Mouse (Mus musculus) heart, adult 2 months (tissue): ENCODE data around the gene Tgfbi. TPM values are rescaled to one million over a fixed set of nuclear protein-coding genes. Genes with fewer than 3 reads are reported as not detected.

Experiments used
- DNase-seq, 2 experiments: peaks; one replicate each; pipeline ENCODE4 v3.0.0; 2021
- H3K27ac ChIP-seq: fragments of 200-600 bp; 2 replicates; pipeline ENCODE4 v1.8.1; 2022
- H3K27me3 ChIP-seq: fragments of 200-500 bp; 2 replicates; pipeline ENCODE4 v1.6.1; 2012; ENCODE audit warnings: mild to moderate bottlenecking, low read length, inconsistent platforms, mixed read lengths; ENCODE audit not compliant: control insufficient read depth, insufficient read depth
- H3K36me3 ChIP-seq: fragments of 200-500 bp; 2 replicates; pipeline ENCODE4 v1.6.1; 2012; ENCODE audit warnings: low read length, inconsistent platforms; ENCODE audit not compliant: control insufficient read depth, insufficient read depth
- H3K4me1 ChIP-seq: fragments of 200-500 bp; 2 replicates; pipeline ENCODE4 v1.6.1; 2011; ENCODE audit warnings: low read length; ENCODE audit not compliant: control insufficient read depth, insufficient read depth
- H3K4me3 ChIP-seq: fragments of 200-600 bp; 2 replicates; pipeline ENCODE4 v1.8.1; 2022
- H3K79me2 ChIP-seq: fragments of 200-500 bp; replicated peaks from 2 replicates; pipeline ENCODE4 v1.6.1; 2012; ENCODE audit warnings: mild to moderate bottlenecking, inconsistent platforms, low read length, moderate library complexity, mixed read lengths; ENCODE audit not compliant: control insufficient read depth, insufficient read depth
- H3K9ac ChIP-seq: fragments of 200-500 bp; 2 replicates; pipeline ENCODE4 v1.6.1; 2012; ENCODE audit warnings: low read depth, mild to moderate bottlenecking, control low read depth, inconsistent platforms, low read length, mixed read lengths
- CTCF ChIP-seq: fragments of 200-600 bp; IDR thresholded peaks from 2 replicates; pipeline ENCODE4 v1.8.1; 2022; ENCODE audit warnings: antibody characterized with exemption, mild to moderate bottlenecking, moderate library complexity
- EP300 ChIP-seq: fragments of 200-500 bp; IDR thresholded peaks from 2 replicates; pipeline ENCODE4 v1.6.1; 2011; ENCODE audit warnings: low read depth, low read length, control low read depth; ENCODE audit not compliant: insufficient read depth
- POLR2A ChIP-seq: fragments of 200-500 bp; IDR thresholded peaks from 2 replicates; pipeline ENCODE4 v1.6.1; 2011; ENCODE audit warnings: mild to moderate bottlenecking, low read depth, low read length, control low read depth; ENCODE audit not compliant: insufficient read depth
- WGBS: fragments of 180-500 bp; shearing (Covaris S2); methylation state at CpG from one replicate; pipeline ENCODE4 v1.1.7; 2018; 5-methylcytosine and 5-hydroxymethylcytosine counted together
- intact Hi-C: fragments of 180-260 bp; cut with DNase I; formaldehyde crosslinking; loops from one replicate; pipeline ENCODE4 v1.15.1; 2025
- polyA plus RNA-seq: library from polyadenylated mRNA; depleted of rRNA; stranded (reverse); fragments of >200 nt; gene quantifications from 2 replicates; pipeline ENCODE4 v1.2.3, GENCODE M21; 2012
- total RNA-seq, 2 experiments: library from RNA; stranded (reverse); gene quantifications; 2 replicates each; pipeline ENCODE4 v1.2.3; 2021

Gene Tgfbi
- total and polyA plus RNA-seq, 3 experiments, result 19.7 to 22.1 (median 20.9) TPM

DNA sequence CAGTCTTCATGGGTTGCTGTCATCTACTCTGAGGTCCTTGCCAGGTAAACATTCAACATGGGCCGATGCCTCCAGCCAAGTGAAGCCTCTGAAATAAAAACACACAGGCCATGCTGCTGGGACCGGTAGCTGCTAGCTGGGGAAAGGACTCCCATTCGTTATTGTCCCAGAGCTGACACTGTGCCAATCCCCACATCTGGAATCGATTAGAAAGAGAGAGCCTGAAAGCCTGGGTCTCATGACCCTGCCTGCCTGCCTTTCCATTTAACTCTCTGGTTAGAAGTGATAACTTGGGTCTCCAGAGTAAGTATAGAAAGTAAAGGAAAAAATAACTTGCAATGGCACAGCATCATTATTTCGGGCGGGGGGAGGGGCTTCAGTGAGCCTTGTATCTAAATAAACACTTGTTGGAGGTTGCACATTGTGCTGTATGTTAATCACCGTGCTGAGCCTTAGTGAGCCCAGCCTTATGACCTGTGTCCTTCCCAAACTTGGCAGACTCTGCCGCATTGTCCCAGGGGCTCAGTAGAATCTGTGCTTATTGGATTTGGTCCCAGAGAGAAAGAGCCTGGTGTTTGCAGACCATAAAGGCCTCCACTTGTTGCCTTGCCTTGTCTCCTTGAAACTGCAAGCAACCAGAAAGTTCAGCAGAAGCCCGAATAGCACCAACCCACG lies 9.0 kb upstream of the Tgfbi start:
- H3K27ac ChIP-seq, result peak overlapping the region; percentile 7; the same call in 1 of the 2 replicates
- H3K79me2 ChIP-seq, result no peaks in the 10 kb centered on the region
- intact Hi-C loops, result loop anchor here (2.0 kb wide), 1 partner anchor 34 kb away; no protein-coding TSS in a partner anchor
- peaks cover 25% of the 10 kb centered on the region for H3K4me1 ChIP-seq
- TF ChIP-seq CTCF (no peak), EP300 (no peak), POLR2A (no peak)
- H3K4me3 ChIP-seq, result no peak overlapping the region
- H3K36me3 ChIP-seq, result no peaks in the 10 kb centered on the region
- H3K27me3 ChIP-seq, result no peaks in the 10 kb centered on the region
- WGBS, result 14% methylated on average over 10 of the region's 10 CpGs
- DNase-seq, result peak; percentile 71 to 81
- H3K9ac ChIP-seq, result no peak overlapping the region

- Histone ChIP-seq H3K9ac (no peak overlapping the region), H3K36me3 (no peaks in the 10 kb centered on the region), H3K4me3 (no peak overlapping the region), H3K27me3 (no peaks in the 10 kb centered on the region), H3K79me2 (no peaks in the 10 kb centered on the region), H3K4me1 (peaks cover 25% of the 10 kb centered on the region), H3K27ac (no peak overlapping the region; the same call in 1 of the 2 replicates)
- DNase-seq, result peak in 1 of 2 experiments; percentile 73
- TF ChIP-seq CTCF, result no peak
- TF ChIP-seq POLR2A, result no peak
- TF ChIP-seq EP300, result no peak
- WGBS, result 61% methylated on average over 11 of the region's 11 CpGs
- intact Hi-C loops, result loop anchor here (2.0 kb wide), 1 partner anchor 34 kb away; no protein-coding TSS in a partner anchor
Observed at GRCm38 (mm10) chr13:56601199-56601598, 8.1 kb upstream of the Tgfbi start.

GRCm38 (mm10) chr13:56605503-56605902 lies 3.8 kb upstream of the Tgfbi start:
- WGBS, result 90% methylated on average over 9 of the region's 9 CpGs
- TF ChIP-seq CTCF (no peak), POLR2A (no peak)
- Histone ChIP-seq H3K36me3 (no peaks in the 10 kb centered on the region), H3K9ac (no peak overlapping the region), H3K4me1 (peaks cover 15% of the 10 kb centered on the region), H3K27me3 (peaks cover 3% of the 10 kb centered on the region; the same call in 1 of the 2 replicates), H3K4me3 (no peak overlapping the region), H3K27ac (no peak overlapping the region), H3K79me2 (no peaks in the 10 kb centered on the region)
- intact Hi-C loops, result no loop called here
- DNase-seq, result no peak

DNA sequence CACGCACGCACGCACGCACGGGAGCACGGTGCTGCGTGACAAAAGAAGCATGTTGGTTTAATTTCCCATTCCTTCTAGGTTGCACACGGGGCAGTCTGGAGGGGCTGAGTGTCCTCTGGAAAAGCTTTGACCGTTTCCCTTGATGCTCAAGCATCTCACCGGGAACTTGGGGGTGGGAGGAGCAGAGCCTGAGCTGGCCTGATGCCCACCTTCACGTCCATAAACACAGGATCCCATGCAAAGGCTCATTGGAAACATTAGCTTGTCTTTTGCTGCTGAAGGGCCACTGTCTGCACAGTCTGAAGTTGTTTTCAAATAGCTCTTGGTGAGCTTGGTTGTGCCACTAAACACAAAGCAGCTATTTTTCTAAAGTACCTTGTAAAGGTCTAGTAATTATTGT lies 2.6 kb upstream of the Tgfbi start:
- Histone ChIP-seq H3K27ac (no peak overlapping the region), H3K9ac (no peak overlapping the region), H3K4me3 (no peak overlapping the region), H3K36me3 (no peaks in the 10 kb centered on the region), H3K79me2 (no peaks in the 10 kb centered on the region), H3K4me1 (peaks cover 7% of the 10 kb centered on the region), H3K27me3 (peaks cover 3% of the 10 kb centered on the region; the same call in 1 of the 2 replicates)
- intact Hi-C loops, result no loop called here
- DNase-seq, result no peak
- TF ChIP-seq EP300, result no peak
- no peak for TF ChIP-seq CTCF
- TF ChIP-seq POLR2A, result no peak
- WGBS, result 69% methylated on average over 11 of the region's 11 CpGs

DNA sequence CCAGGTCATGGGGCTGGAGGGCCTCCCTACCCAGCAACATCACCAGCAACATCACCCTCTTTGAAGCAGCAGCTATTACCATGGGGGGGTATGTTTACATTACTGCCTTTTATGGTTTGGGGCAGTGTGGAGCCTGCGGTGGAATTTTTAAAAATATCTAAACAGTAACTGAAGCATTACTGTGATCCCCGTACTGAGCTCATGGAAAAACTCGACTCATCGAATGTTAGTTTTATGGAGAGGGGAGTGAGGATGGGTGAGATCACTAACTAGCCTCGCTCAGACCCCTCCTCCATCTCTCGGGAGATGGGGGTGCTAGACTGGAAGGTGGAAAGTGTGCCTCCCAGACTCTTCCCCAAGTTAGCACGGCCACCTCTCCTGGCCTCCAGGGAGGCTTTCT lies 2.1 kb upstream of the Tgfbi start:
- Histone ChIP-seq H3K27me3 (peaks cover 3% of the 10 kb centered on the region; the same call in 1 of the 2 replicates), H3K79me2 (no peaks in the 10 kb centered on the region), H3K4me1 (peaks cover 9% of the 10 kb centered on the region), H3K36me3 (no peaks in the 10 kb centered on the region), H3K4me3 (no peak overlapping the region), H3K27ac (no peak overlapping the region), H3K9ac (no peak overlapping the region)
- intact Hi-C loops, result no loop called here
- DNase-seq, result no peak
- WGBS, result 51% methylated on average over 7 of the region's 7 CpGs
- TF ChIP-seq EP300, result no peak
- no peak for TF ChIP-seq POLR2A
- TF ChIP-seq CTCF, result no peak

DNA sequence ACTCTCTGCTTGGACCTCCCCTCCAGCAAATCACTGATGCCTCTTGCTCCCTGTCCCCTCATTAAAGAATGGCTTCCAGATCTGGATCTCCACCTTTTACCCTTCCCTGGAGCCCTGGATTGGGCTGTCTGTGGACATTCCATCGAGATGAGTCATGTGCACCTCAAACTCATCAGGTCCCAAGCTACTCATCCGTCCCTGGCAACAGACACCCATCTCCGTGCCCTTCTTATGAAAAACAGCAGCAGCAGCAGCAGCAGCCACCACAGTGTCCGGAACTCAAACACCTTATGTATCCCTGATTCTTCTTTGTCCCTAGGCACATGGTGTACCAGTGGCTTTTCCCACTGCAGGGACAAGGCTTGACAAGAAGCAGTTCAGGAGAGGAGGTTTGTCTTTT lies 1.5 kb upstream of the Tgfbi start:
- no peak overlapping the region for H3K27ac ChIP-seq

More for the DNA sequence above, 1.5 kb upstream of the Tgfbi start:
- Histone ChIP-seq H3K79me2 (no peaks in the 10 kb centered on the region), H3K4me3 (no peak overlapping the region), H3K36me3 (no peaks in the 10 kb centered on the region), H3K27me3 (peaks cover 3% of the 10 kb centered on the region; the same call in 1 of the 2 replicates), H3K4me1 (peaks cover 12% of the 10 kb centered on the region), H3K9ac (no peak overlapping the region)
- 81% methylated on average over 4 of the region's 4 CpGs for WGBS
- DNase-seq, result no peak
- TF ChIP-seq EP300, result no peak
- TF ChIP-seq POLR2A, result no peak
- TF ChIP-seq CTCF, result no peak
- intact Hi-C loops, result no loop called here
